26 mouse cellular contexts compared by ENCODE assay signal in the genomic region with DNA sequence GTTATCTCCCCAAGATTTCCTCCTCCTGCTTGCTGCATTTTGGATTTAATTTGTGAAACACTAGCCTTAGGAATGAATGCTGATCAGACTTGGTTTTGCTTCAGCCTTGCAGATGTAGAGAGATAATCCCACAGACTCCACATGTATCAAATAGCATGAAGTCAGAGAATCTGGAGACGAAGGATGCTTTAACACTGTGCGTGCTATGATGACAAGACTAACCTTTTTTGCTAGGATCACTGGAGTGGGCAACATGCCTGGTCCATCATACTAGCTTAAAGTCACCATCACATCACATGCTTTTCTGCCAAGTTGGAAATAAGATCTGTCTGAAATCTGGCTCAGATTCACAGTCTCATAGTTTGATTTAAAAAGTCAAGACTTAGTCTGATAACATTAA. TPM values are rescaled to one million over a fixed set of nuclear protein-coding genes. Genes with fewer than 3 reads are reported as not detected.
DNase-seq lines count a peak whose midpoint lies in the region; ATAC-seq and TF ChIP-seq lines count a peak whose summit lies in the region.
"Had no signal": no experiment of that assay in that cellular context is flagged by ENCODE, and none has a peak within 500 bp of the region (broad histone marks: within the 10 kb centered on the region; RNA-seq: fewer than 3 reads in every experiment).

No protein-coding gene starts in this region.

- no peaks in the 10 kb centered on the region for H3K9me3 ChIP-seq in embryonic facial prominence, embryonic 13.5 days
- no peaks in the 10 kb centered on the region for H3K9me3 ChIP-seq in embryonic facial prominence, embryonic 10.5 days
- H3K9me3 ChIP-seq in heart, embryonic 13.5 days: no peaks in the 10 kb centered on the region
- no peaks in the 10 kb centered on the region for H3K9me3 ChIP-seq in heart, embryonic 12.5 days (replicated peaks)
- no peaks in the 10 kb centered on the region for H3K9me3 ChIP-seq in limb, embryonic 14.5 days (ENCODE audit: control insufficient read depth, low read length)
- H3K9me3 ChIP-seq in limb, embryonic 10.5 days (replicated peaks): no peaks in the 10 kb centered on the region
- H3K9me3 ChIP-seq: embryonic facial prominence, embryonic 12.5 days; forebrain, embryonic 12.5 days; G1E had no signal

- intact Hi-C loops in left cerebral cortex, adult 2 months (cut with DNase I): no loop called here

- H3K9ac ChIP-seq in embryonic facial prominence, embryonic 13.5 days: no peak overlapping the region
- H3K9ac ChIP-seq in heart, embryonic 13.5 days: no peak overlapping the region
- no peak overlapping the region for H3K9ac ChIP-seq in heart, embryonic 12.5 days
- H3K9ac ChIP-seq in limb, embryonic 14.5 days (ENCODE audit: low read depth, low read length, severe bottlenecking): no peak overlapping the region
- H3K9ac ChIP-seq: embryonic facial prominence, embryonic 12.5 days; forebrain, embryonic 12.5 days had no signal

- no peak overlapping the region for H3K4me2 ChIP-seq in embryonic facial prominence, embryonic 13.5 days
- H3K4me2 ChIP-seq in heart, embryonic 13.5 days: no peak overlapping the region
- H3K4me2 ChIP-seq in heart, embryonic 12.5 days: no peak overlapping the region
- no peak overlapping the region for H3K4me2 ChIP-seq in limb, embryonic 14.5 days (replicated peaks; ENCODE audit: low read depth, low read length, severe bottlenecking)
- H3K4me2 ChIP-seq: embryonic facial prominence, embryonic 12.5 days; forebrain, embryonic 12.5 days had no signal

- H3K4me3 ChIP-seq in embryonic facial prominence, embryonic 13.5 days: no peak overlapping the region
- no peak overlapping the region for H3K4me3 ChIP-seq in embryonic facial prominence, embryonic 10.5 days
- no peak overlapping the region for H3K4me3 ChIP-seq in heart, embryonic 13.5 days
- H3K4me3 ChIP-seq in heart, embryonic 12.5 days: no peak overlapping the region
- no peak overlapping the region for H3K4me3 ChIP-seq in limb, embryonic 14.5 days (replicated peaks; ENCODE audit: low read length)
- H3K4me3 ChIP-seq in limb, embryonic 10.5 days: no peak overlapping the region
- H3K4me3 ChIP-seq in left cerebral cortex, adult 2 months: no peak overlapping the region
- H3K4me3 ChIP-seq: embryonic facial prominence, embryonic 12.5 days; forebrain, embryonic 12.5 days had no signal

- TF ChIP-seq CTCF in left cerebral cortex, adult 2 months (IDR thresholded peaks at IDR 0.05): no peak

- H3K27me3 ChIP-seq in embryonic facial prominence, embryonic 13.5 days: no peaks in the 10 kb centered on the region
- H3K27me3 ChIP-seq in embryonic facial prominence, embryonic 10.5 days (replicated peaks; ENCODE audit: low read depth, poor library complexity, severe bottlenecking): no peaks in the 10 kb centered on the region
- H3K27me3 ChIP-seq in heart, embryonic 13.5 days (replicated peaks): no peaks in the 10 kb centered on the region
- no peaks in the 10 kb centered on the region for H3K27me3 ChIP-seq in heart, embryonic 12.5 days (replicated peaks)
- H3K27me3 ChIP-seq in limb, embryonic 14.5 days (ENCODE audit: control insufficient read depth, insufficient read depth, low read length): no peaks in the 10 kb centered on the region
- no peaks in the 10 kb centered on the region for H3K27me3 ChIP-seq in limb, embryonic 10.5 days (ENCODE audit: low read depth, poor library complexity, severe bottlenecking)
- H3K27me3 ChIP-seq: CH12.LX; embryonic facial prominence, embryonic 12.5 days; forebrain, embryonic 12.5 days had no signal

- H3K27ac ChIP-seq in embryonic facial prominence, embryonic 13.5 days: peak overlapping the region; percentile 12; the same call in 1 of the 2 replicates
- no peak overlapping the region for H3K27ac ChIP-seq in embryonic facial prominence, embryonic 10.5 days (replicated peaks)
- 0 out of 2 replicates have a peak overlapping the region, but pooled peaks have one; percentile 17 for H3K27ac ChIP-seq in heart, embryonic 13.5 days (replicated peaks)
- H3K27ac ChIP-seq in heart, embryonic 12.5 days (ENCODE audit: poor library complexity, severe bottlenecking): no peak overlapping the region
- H3K27ac ChIP-seq in limb, embryonic 14.5 days (replicated peaks; ENCODE audit: low read depth, low read length): no peak overlapping the region
- H3K27ac ChIP-seq in limb, embryonic 10.5 days: no peak overlapping the region
- H3K27ac ChIP-seq in left cerebral cortex, adult 2 months: no peak overlapping the region
- H3K27ac ChIP-seq: embryonic facial prominence, embryonic 12.5 days; forebrain, embryonic 12.5 days had no signal

- no peak for ATAC-seq in embryonic facial prominence, embryonic 13.5 days (ENCODE audit: insufficient number of reproducible peaks, insufficient read depth, low FRiP score, low TSS enrichment, low read depth)
- no peak for ATAC-seq in heart, embryonic 13.5 days (ENCODE audit: extremely low read depth, insufficient number of reproducible peaks, low FRiP score, low TSS enrichment)
- ATAC-seq in heart, embryonic 12.5 days (ENCODE audit: insufficient number of reproducible peaks, low FRiP score): no peak
- peak; percentile 37; the same call in 1 of the 2 replicates for ATAC-seq in limb, embryonic 14.5 days (ENCODE audit: low FRiP score, low read depth)
- ATAC-seq: CD4-positive, CD25-positive, alpha-beta regulatory T cell, adult 4 months; forebrain, embryonic 14.5 days; forebrain, embryonic 16.5 days had no signal

- H3K36me3 ChIP-seq in embryonic facial prominence, embryonic 13.5 days: 0 out of 2 replicates have a peak, but pooled peaks cover 7% of the 10 kb centered on the region
- H3K36me3 ChIP-seq in embryonic facial prominence, embryonic 10.5 days (replicated peaks): no peaks in the 10 kb centered on the region; the same call in 1 of the 2 replicates
- H3K36me3 ChIP-seq in heart, embryonic 13.5 days: peaks cover 4% of the 10 kb centered on the region; the same call in 1 of the 2 replicates
- no peaks in the 10 kb centered on the region for H3K36me3 ChIP-seq in heart, embryonic 12.5 days
- peaks cover 17% of the 10 kb centered on the region for H3K36me3 ChIP-seq in limb, embryonic 14.5 days (ENCODE audit: control insufficient read depth, insufficient read depth, low read length)
- H3K36me3 ChIP-seq in limb, embryonic 10.5 days: no peaks in the 10 kb centered on the region
- H3K36me3 ChIP-seq: embryonic facial prominence, embryonic 12.5 days; forebrain, embryonic 12.5 days had no signal

- WGBS in embryonic facial prominence, embryonic 13.5 days: 51% methylated on average over 2 of the region's 2 CpGs
- WGBS in embryonic facial prominence, embryonic 10.5 days: 89% methylated on average over 2 of the region's 2 CpGs
- 71% methylated on average over 2 of the region's 2 CpGs for WGBS in heart, embryonic 13.5 days
- WGBS in heart, embryonic 12.5 days: 69% methylated on average over 2 of the region's 2 CpGs
- WGBS in limb, embryonic 14.5 days: 76% methylated on average over 2 of the region's 2 CpGs
- 95% methylated on average over 2 of the region's 2 CpGs for WGBS in limb, embryonic 10.5 days

- H3K4me1 ChIP-seq in embryonic facial prominence, embryonic 13.5 days: peaks cover 45% of the 10 kb centered on the region
- H3K4me1 ChIP-seq in embryonic facial prominence, embryonic 10.5 days: peaks cover 41% of the 10 kb centered on the region
- H3K4me1 ChIP-seq in heart, embryonic 13.5 days: peaks cover 76% of the 10 kb centered on the region
- H3K4me1 ChIP-seq in heart, embryonic 12.5 days (replicated peaks): peaks cover 77% of the 10 kb centered on the region
- H3K4me1 ChIP-seq in limb, embryonic 14.5 days (ENCODE audit: control insufficient read depth, insufficient read depth, low read length): peaks cover 5% of the 10 kb centered on the region
- H3K4me1 ChIP-seq in limb, embryonic 10.5 days: peaks cover 31% of the 10 kb centered on the region

- no peak for DNase-seq in embryonic facial prominence, embryonic 10.5 days (ENCODE audit: low spot score)
- peak; percentile 48 for DNase-seq in limb, embryonic 14.5 days (ENCODE audit: low spot score)
- DNase-seq in limb, embryonic 10.5 days (ENCODE audit: low spot score): no peak
- DNase-seq in left cerebral cortex, adult 2 months (ENCODE audit: extremely low spot score in 1 of 2, low spot score in 2 of 2): no peak
- DNase-seq: adrenal gland, adult 2 months; adrenal gland, postnatal 10 days; adrenal gland, postnatal 25 days; B cell, adult 2 months; cerebellum, adult 11 months; cerebellum, adult 18-20 months; cerebellum, adult 8-10 months; cerebellum, adult 9-11 months; cerebellum, postnatal 14 days; cerebellum, postnatal 36 days; embryo, embryonic 11 days had no signal

- TF ChIP-seq POLR2A in limb, embryonic 14.5 days (IDR thresholded peaks at IDR 0.05; ENCODE audit: borderline replicate concordance, extremely low read depth, insufficient read depth, insufficient read length): no peak

RNA-seq across cellular contexts. Expression of a gene that starts 43.8 kb away (rescaled TPM):
- 11.1 TPM in 2 replicates for polyA plus RNA-seq in embryonic facial prominence, embryonic 13.5 days (2015; fragmentation: Nextera tagmentation; extraction: Ambion mirVana)
- polyA plus RNA-seq in embryonic facial prominence, embryonic 10.5 days (2016; fragmentation: Nextera tagmentation; extraction: Ambion mirVana): 13.2 and 14.2 TPM in 2 replicates
- polyA plus RNA-seq in heart, embryonic 13.5 days (2015; fragmentation: Nextera tagmentation; extraction: Ambion mirVana): 6.3 and 8.2 TPM in 2 replicates
- 8.9 and 9.2 TPM in 2 replicates for polyA plus RNA-seq in heart, embryonic 12.5 days (2016; fragmentation: Nextera tagmentation; extraction: Ambion mirVana)
- polyA plus RNA-seq in limb, embryonic 14.5 days (2012; rRNA removed): 13.3 and 15.9 TPM in 2 replicates
- 17.5 and 20.1 TPM in 2 replicates for polyA plus RNA-seq in limb, embryonic 14.5 days (2014; fragmentation: Nextera tagmentation; extraction: Ambion mirVana)
- polyA plus RNA-seq in limb, embryonic 10.5 days (2016; fragmentation: Nextera tagmentation; extraction: Ambion mirVana): 17.6 and 18.5 TPM in 2 replicates
- total RNA-seq in left cerebral cortex, adult 2 months (2021): 1 to 10 TPM; 1.7 to 1.9 TPM
- total RNA-seq: common myeloid progenitor, adult 5-6 weeks; G1E had no signal

Comparison
In these comparisons a context has a peak if more than half of its experiments do, and no peak if none do; other contexts are left out.
1. H3K27ac ChIP-seq: peak in embryonic facial prominence, embryonic 13.5 days (single experiment) and heart, embryonic 13.5 days (single experiment); none in embryonic facial prominence, embryonic 10.5 days (single experiment), heart, embryonic 12.5 days (single experiment), limb, embryonic 14.5 days (single experiment), limb, embryonic 10.5 days (single experiment) and left cerebral cortex, adult 2 months (single experiment).